Mouse (Mus musculus) ES-E14 (cell line): ENCODE measurements at regions not wholly inside any gene's neighbourhood (a gene's known extent, or its start where the extent isn't known, plus 50 kb on each side); places are given as distances from the start of the nearest gene placed in this dataset.

Experiments
- DNase-seq: peaks from one replicate; pipeline ENCODE4 v3.0.0-alpha.2; 2013; ENCODE audit warnings: low read depth, low spot score
- H3K27ac ChIP-seq: 2 replicates; pipeline ENCODE4 v1.5.1; 2012; ENCODE audit warnings: low read depth, mild to moderate bottlenecking, low read length, moderate library complexity, mixed read lengths; ENCODE audit not compliant: poor library complexity, insufficient read depth, severe bottlenecking
- H3K36me3 ChIP-seq: 2 replicates; pipeline ENCODE4 v1.6.1; 2012; ENCODE audit warnings: mild to moderate bottlenecking, low read length, moderate library complexity, mixed read lengths; ENCODE audit not compliant: control insufficient read depth, poor library complexity, insufficient read depth, severe bottlenecking
- H3K4me1 ChIP-seq, 2 experiments: fragments of 150-350 bp in 1 of 2; sonication (generic) in 1 of 2; 2 replicates each; pipeline ENCODE4 v1.6.1; 2012; ENCODE audit warnings: low read length in 2 of 2, mild to moderate bottlenecking in 1 of 2, mixed read lengths in 1 of 2; ENCODE audit not compliant: control insufficient read depth in 2 of 2, insufficient read depth in 2 of 2, poor library complexity in 1 of 2
- H3K4me3 ChIP-seq, 2 experiments: fragments of 150-350 bp in 1 of 2; sonication (generic) in 1 of 2; 2 replicates each; pipeline ENCODE4 v1.5.1; 2012; ENCODE audit warnings: low read length in 2 of 2, low read depth in 1 of 2, mild to moderate bottlenecking in 1 of 2, mixed read lengths in 1 of 2; ENCODE audit not compliant: insufficient read depth in 1 of 2, poor library complexity in 1 of 2, severe bottlenecking in 1 of 2
- H3K9ac ChIP-seq: 2 replicates; pipeline ENCODE4 v1.6.1; 2012; ENCODE audit warnings: low read depth, mild to moderate bottlenecking, low read length, mixed read lengths; ENCODE audit not compliant: poor library complexity, insufficient read depth, severe bottlenecking
- H3K9me3 ChIP-seq: fragments of 150-350 bp; sonication (generic); 2 replicates; pipeline ENCODE4 v1.6.1; 2012; ENCODE audit warnings: low read depth, mild to moderate bottlenecking, low read length; ENCODE audit not compliant: control insufficient read depth, insufficient read depth
- CHD2 ChIP-seq: IDR thresholded peaks from 2 replicates; pipeline ENCODE4 v1.6.1; 2014; ENCODE audit warnings: mild to moderate bottlenecking, low read depth, low read length, inconsistent platforms
- HCFC1 ChIP-seq: IDR thresholded peaks from 2 replicates; pipeline ENCODE4 v1.6.1; 2012; ENCODE audit warnings: low read length, inconsistent platforms, borderline replicate concordance; ENCODE audit not compliant: insufficient read depth
- MAFK ChIP-seq: IDR thresholded peaks from 2 replicates; pipeline ENCODE4 v1.6.1; 2014; ENCODE audit warnings: mild to moderate bottlenecking, low read depth, low read length, inconsistent platforms; ENCODE audit not compliant: insufficient read depth
- ZC3H11A ChIP-seq: IDR thresholded peaks from 2 replicates; pipeline ENCODE4 v1.6.1; 2012; ENCODE audit warnings: low read depth, mild to moderate bottlenecking, inconsistent platforms, low read length, borderline replicate concordance
- ZNF384 ChIP-seq: IDR thresholded peaks from 2 replicates; pipeline ENCODE4 v1.6.1; 2012; ENCODE audit warnings: low read depth, low read length, inconsistent platforms
- in situ Hi-C, 2 experiments: fragments of 600-800 bp; cut with MboI; formaldehyde crosslinking; loops; one replicate each; pipeline ENCODE4 v1.15.1; 2025; ENCODE audit warnings: low sequenced_read_pairs in 2 of 2, inconsistent platforms in 1 of 2; ENCODE audit not compliant: unreplicated experiment in 2 of 2

- H3K4me3 ChIP-seq = no peak overlapping the region
- H3K9ac ChIP-seq = no peak overlapping the region
- in situ Hi-C loops = no loop called here
- DNase-seq = no peak
- H3K9me3 ChIP-seq = no peaks in the 10 kb centered on the region
- H3K4me1 ChIP-seq = peaks cover 0 to 4% of the 10 kb centered on the region in 2 experiments; a peak in 1 of 4 replicates
- TF ChIP-seq CHD2 (no peak), ZC3H11A (no peak), ZNF384 (no peak), MAFK (no peak), HCFC1 (no peak)
- H3K27ac ChIP-seq = no peak overlapping the region
- H3K36me3 ChIP-seq = no peaks in the 10 kb centered on the region
Measured at GRCm38 (mm10) chr5:112037080-112037479, 215.2 kb downstream of the Cryba4 start.

GRCm38 (mm10) chr5:112039645-112040372 lies 212.5 kb downstream of the Cryba4 start:
- Histone ChIP-seq H3K9ac (no peak overlapping the region), H3K27ac (no peak overlapping the region), H3K4me1 (peaks cover 0 to 4% of the 10 kb centered on the region in 2 experiments; a peak in 1 of 4 replicates), H3K4me3 (no peak overlapping the region), H3K36me3 (no peaks in the 10 kb centered on the region), H3K9me3 (no peaks in the 10 kb centered on the region; the same call in 1 of the 2 replicates)
- in situ Hi-C loops = no loop called here
- no peak for DNase-seq
- TF ChIP-seq MAFK = no peak
- no peak for TF ChIP-seq ZNF384
- TF ChIP-seq CHD2 = no peak
- TF ChIP-seq ZC3H11A = no peak
- TF ChIP-seq HCFC1 = no peak

GRCm38 (mm10) chr5:112040678-112041077 lies 211.6 kb downstream of the Cryba4 start:
- Histone ChIP-seq H3K9me3 (no peaks in the 10 kb centered on the region; the same call in 1 of the 2 replicates), H3K36me3 (no peaks in the 10 kb centered on the region), H3K4me3 (no peak overlapping the region), H3K4me1 (peaks cover 0 to 4% of the 10 kb centered on the region in 2 experiments; a peak in 1 of 4 replicates), H3K27ac (no peak overlapping the region), H3K9ac (no peak overlapping the region)
- in situ Hi-C loops = no loop called here
- no peak for DNase-seq
- TF ChIP-seq CHD2 (no peak), ZNF384 (no peak), MAFK (no peak), ZC3H11A (no peak)

GRCm38 (mm10) chr5:112041285-112041684 lies 211.0 kb downstream of the Cryba4 start:
- no peak for DNase-seq
- Histone ChIP-seq H3K27ac (no peak overlapping the region), H3K9ac (no peak overlapping the region), H3K4me1 (peaks cover 0 to 4% of the 10 kb centered on the region in 2 experiments; a peak in 1 of 4 replicates), H3K36me3 (no peaks in the 10 kb centered on the region), H3K9me3 (no peaks in the 10 kb centered on the region; the same call in 1 of the 2 replicates), H3K4me3 (no peak overlapping the region)
- in situ Hi-C loops = no loop called here
- TF ChIP-seq MAFK (no peak), CHD2 (no peak), HCFC1 (no peak), ZC3H11A (no peak), ZNF384 (no peak)
